Mouse (Mus musculus): ENCODE data around the gene Cgn. TPM values are rescaled to one million over a fixed set of nuclear protein-coding genes. Genes with fewer than 3 reads are reported as not detected.
"Not testable (repeated sequence)": the region's sequence is repeated elsewhere in the genome, so short reads cannot be mapped to it uniquely, and the experiment has no call there.

Gene Cgn
- polyA plus RNA-seq, 1 experiment from 2014 or later, result 2.0 TPM

DNA sequence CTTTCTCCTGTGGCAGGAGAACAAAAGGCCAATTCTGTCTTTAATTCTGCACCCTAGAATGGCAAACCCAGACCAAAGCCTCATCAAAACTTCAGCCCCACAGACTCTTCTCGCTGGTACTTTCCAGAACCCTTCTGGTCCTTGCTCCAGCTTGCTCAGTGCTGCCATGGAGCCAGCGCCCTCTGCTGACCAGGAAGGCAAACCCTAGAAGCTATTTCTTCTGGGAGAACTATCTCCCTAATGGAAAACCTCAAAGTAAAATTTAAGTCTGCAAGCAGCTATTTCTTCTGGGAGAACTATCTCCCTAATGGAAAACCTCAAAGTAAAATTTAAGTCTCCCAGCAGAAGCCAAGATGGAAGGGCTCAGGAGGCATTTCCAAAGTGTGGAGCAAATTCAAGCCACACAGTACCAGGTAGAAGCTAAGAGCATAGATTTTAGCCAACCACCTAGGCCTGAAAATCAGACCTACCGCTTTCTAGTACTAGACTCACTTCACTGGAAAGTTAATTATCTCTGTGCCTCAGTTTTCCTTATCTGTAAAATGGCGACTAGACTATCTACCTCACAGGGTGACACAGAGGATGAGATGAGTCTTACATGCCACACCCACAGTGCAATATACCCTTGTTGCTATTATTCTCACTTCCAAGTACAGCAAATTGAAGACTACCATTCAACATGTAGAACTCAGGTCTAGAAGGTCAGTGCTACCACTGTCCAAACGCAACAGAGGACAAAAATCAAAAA lies 21.6 kb downstream of the Cgn start:
- not testable (repeated sequence) for H3K9ac ChIP-seq (ENCODE audit: low read depth, low read length); H3K9me3 ChIP-seq (replicated peaks; ENCODE audit: control insufficient read depth, low read length); H3K27ac ChIP-seq (ENCODE audit: low read depth, low read length); H3K4me2 ChIP-seq; H3K27me3 ChIP-seq (ENCODE audit: control insufficient read depth, insufficient read depth, low read length); H3K36me3 ChIP-seq (ENCODE audit: control insufficient read depth, insufficient read depth, low read length); ATAC-seq (replicated peaks; ENCODE audit: insufficient number of reproducible peaks, low FRiP score, low TSS enrichment); H3K4me1 ChIP-seq (ENCODE audit: control insufficient read depth, insufficient read depth, low read length); H3K4me3 ChIP-seq (ENCODE audit: low read depth, low read length)
- WGBS (ENCODE audit: insufficient replicate concordance), result 75% methylated on average over 3 of the region's 5 CpGs

DNA sequence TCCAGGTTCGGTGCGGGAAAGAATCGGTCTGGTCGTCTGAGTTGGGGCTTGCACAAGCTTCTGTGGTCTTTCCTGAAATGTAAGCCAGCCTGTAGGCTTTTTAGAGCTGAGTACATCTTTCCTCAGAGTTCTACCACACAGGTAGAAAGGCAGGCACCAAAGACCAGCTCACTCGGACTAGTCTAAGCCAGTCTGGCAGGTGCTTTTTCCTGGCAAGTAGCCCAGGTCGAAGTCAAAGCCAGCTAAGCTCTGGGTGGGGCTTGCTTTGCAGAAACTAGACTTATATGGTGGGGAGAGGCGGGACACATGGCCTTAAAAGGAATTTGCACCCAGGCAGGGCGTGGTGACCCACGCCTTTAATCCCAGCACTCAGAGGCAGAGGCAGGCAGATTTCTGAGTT lies 27.9 kb downstream of the Cgn start:
- not testable (repeated sequence) for H3K36me3 ChIP-seq (ENCODE audit: control insufficient read depth, insufficient read depth, low read length); H3K9me3 ChIP-seq (replicated peaks; ENCODE audit: control insufficient read depth, low read length); H3K27me3 ChIP-seq (ENCODE audit: control insufficient read depth, insufficient read depth, low read length); H3K27ac ChIP-seq (ENCODE audit: low read depth, low read length); H3K4me1 ChIP-seq (ENCODE audit: control insufficient read depth, insufficient read depth, low read length); H3K9ac ChIP-seq (ENCODE audit: low read depth, low read length); H3K4me2 ChIP-seq; H3K4me3 ChIP-seq (ENCODE audit: low read depth, low read length)
- ATAC-seq (replicated peaks; ENCODE audit: insufficient number of reproducible peaks, low FRiP score, low TSS enrichment), result peak; percentile 29; the same call in 1 of the 2 replicates
- 47% methylated on average over 3 of the region's 9 CpGs for WGBS (ENCODE audit: insufficient replicate concordance)

DNA sequence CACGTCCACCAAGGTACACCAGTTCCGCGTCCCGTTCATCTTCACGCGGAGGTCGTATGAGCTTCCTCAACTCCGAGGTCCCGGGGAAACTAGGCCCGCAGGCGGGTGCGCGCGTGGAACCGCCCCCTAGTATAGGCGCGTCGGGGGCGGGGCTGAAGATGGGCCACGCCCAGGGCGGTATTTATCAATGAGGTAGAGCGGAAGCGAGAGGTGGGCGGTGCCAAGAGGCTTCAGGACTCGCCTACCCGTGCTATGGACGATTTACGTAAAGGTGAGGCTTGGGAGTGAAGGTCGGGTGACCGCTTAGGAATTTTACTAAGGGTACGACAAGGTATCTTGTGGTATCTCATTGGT lies 28.3 kb downstream of the Cgn start:
- not testable (repeated sequence) for H3K4me1 ChIP-seq (ENCODE audit: control insufficient read depth, insufficient read depth, low read length); H3K27ac ChIP-seq (ENCODE audit: low read depth, low read length); H3K36me3 ChIP-seq (ENCODE audit: control insufficient read depth, insufficient read depth, low read length); H3K27me3 ChIP-seq (ENCODE audit: control insufficient read depth, insufficient read depth, low read length); H3K9me3 ChIP-seq (replicated peaks; ENCODE audit: control insufficient read depth, low read length); H3K9ac ChIP-seq (ENCODE audit: low read depth, low read length)
- 0% methylated on average over 17 of the region's 31 CpGs for WGBS (ENCODE audit: insufficient replicate concordance)
- Histone ChIP-seq H3K4me3 (ENCODE audit: low read depth, low read length) (peak overlapping the region; percentile 26; the same call in 1 of the 2 replicates), H3K4me2 (peak overlapping the region; percentile 45)
- peak; percentile 90 for ATAC-seq (replicated peaks; ENCODE audit: insufficient number of reproducible peaks, low FRiP score, low TSS enrichment)

DNA sequence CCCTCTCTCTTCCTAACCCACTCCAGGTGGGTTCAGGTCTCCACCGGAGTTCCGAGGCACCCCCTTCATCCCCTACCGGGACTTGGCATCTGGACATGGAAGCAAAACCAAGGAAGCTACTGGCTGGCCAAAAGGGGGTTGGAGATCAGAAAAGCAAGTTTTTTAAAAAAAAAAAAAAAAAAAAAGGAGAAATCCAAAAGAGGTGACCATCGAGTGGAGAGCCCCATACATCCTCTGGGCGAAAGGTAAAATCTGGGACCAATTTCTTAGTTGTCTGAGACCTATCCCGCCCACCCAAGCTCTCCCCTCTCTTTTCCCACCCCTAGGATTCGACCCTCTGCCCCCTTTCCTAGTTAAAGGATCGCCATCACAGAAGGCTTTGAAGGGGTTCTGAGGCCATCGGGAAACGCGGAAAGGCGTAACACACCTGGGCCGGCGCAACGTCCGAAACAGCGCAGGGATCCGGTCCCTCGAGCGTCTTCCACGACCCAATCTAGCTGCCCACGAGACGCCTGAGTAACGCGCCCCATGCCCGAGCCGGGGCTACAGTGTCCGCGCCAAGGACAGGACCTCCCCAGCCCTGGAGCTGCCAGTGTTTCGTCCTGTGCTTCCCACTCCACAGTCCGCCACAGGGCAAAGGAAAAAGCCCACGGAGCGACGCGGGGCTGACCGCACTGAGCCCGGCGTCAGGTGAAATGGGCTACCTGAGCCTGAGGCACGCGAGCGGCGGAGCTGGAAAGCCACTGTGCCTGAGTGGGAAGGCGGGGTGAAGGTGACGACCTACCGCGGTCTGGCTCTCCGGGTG lies 28.8 kb downstream of the Cgn start:
- Histone ChIP-seq H3K4me2 (peak overlapping the region; percentile 70), H3K4me3 (ENCODE audit: low read depth, low read length) (peak overlapping the region; percentile 42)
- not testable (repeated sequence) for H3K9me3 ChIP-seq (replicated peaks; ENCODE audit: control insufficient read depth, low read length); H3K27me3 ChIP-seq (ENCODE audit: control insufficient read depth, insufficient read depth, low read length); H3K9ac ChIP-seq (ENCODE audit: low read depth, low read length); H3K4me1 ChIP-seq (ENCODE audit: control insufficient read depth, insufficient read depth, low read length); H3K36me3 ChIP-seq (ENCODE audit: control insufficient read depth, insufficient read depth, low read length); H3K27ac ChIP-seq (ENCODE audit: low read depth, low read length)
- 4% methylated on average over 23 of the region's 47 CpGs for WGBS (ENCODE audit: insufficient replicate concordance)
- ATAC-seq (replicated peaks; ENCODE audit: insufficient number of reproducible peaks, low FRiP score, low TSS enrichment), result peak; percentile 61

DNA sequence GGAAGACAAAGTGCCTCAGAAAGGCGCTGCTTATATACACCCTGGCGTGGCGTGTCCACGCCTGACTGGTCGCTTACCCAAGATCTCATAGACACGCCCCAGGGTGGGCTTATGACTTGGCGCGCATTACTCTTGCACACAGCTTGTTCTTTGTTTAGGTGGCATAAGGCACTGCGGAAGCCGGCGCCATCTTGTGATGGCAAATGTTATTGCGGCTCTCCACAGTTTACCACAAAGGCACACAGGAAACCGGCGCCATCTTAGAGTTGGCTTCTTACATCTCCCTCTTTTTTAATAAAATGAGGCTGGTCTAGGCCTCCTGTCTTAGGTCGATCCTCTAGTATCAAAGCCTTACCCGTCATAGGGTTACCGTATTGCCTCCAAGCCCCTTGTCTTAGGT lies 40.6 kb downstream of the Cgn start:
- Histone ChIP-seq H3K9me3 (replicated peaks; ENCODE audit: control insufficient read depth, low read length) (no peaks in the 10 kb centered on the region), H3K4me3 (ENCODE audit: low read depth, low read length) (no peak overlapping the region), H3K9ac (ENCODE audit: low read depth, low read length) (no peak overlapping the region), H3K36me3 (ENCODE audit: control insufficient read depth, insufficient read depth, low read length) (no peaks in the 10 kb centered on the region), H3K27me3 (ENCODE audit: control insufficient read depth, insufficient read depth, low read length) (no peaks in the 10 kb centered on the region), H3K27ac (ENCODE audit: low read depth, low read length) (no peak overlapping the region), H3K4me2 (no peak overlapping the region), H3K4me1 (ENCODE audit: control insufficient read depth, insufficient read depth, low read length) (no peaks in the 10 kb centered on the region)
- no peak for ATAC-seq (replicated peaks; ENCODE audit: insufficient number of reproducible peaks, low FRiP score, low TSS enrichment)
- 91% methylated on average over 17 of the region's 17 CpGs for WGBS (ENCODE audit: insufficient replicate concordance)

DNA sequence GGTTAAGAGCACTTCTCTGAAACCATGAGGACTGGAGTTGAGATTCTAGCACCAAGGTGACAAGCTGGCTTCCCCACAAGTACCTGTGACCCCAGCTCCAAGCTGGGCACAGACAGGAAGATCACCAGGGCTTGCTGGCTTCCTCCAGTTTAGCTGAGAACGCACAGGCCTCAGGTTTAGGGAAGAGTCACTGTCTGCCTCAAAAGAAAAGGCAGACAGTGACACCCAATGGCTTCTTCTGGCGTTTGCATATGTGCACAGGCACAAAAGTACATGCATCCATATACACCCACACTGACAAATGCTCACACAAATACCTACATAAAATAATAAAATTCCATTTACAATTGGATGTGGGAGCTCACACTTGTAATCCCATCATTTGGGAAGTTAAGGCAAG lies 62.7 kb downstream of the Cgn start:
- not testable (repeated sequence) for H3K36me3 ChIP-seq (ENCODE audit: control insufficient read depth, insufficient read depth, low read length); H3K4me2 ChIP-seq; H3K27me3 ChIP-seq (ENCODE audit: control insufficient read depth, insufficient read depth, low read length); H3K9me3 ChIP-seq (replicated peaks; ENCODE audit: control insufficient read depth, low read length); H3K27ac ChIP-seq (ENCODE audit: low read depth, low read length); ATAC-seq (replicated peaks; ENCODE audit: insufficient number of reproducible peaks, low FRiP score, low TSS enrichment); H3K4me3 ChIP-seq (ENCODE audit: low read depth, low read length); H3K9ac ChIP-seq (ENCODE audit: low read depth, low read length); H3K4me1 ChIP-seq (ENCODE audit: control insufficient read depth, insufficient read depth, low read length)
- 24% methylated on average over 2 of the region's 2 CpGs for WGBS (ENCODE audit: insufficient replicate concordance)

DNA sequence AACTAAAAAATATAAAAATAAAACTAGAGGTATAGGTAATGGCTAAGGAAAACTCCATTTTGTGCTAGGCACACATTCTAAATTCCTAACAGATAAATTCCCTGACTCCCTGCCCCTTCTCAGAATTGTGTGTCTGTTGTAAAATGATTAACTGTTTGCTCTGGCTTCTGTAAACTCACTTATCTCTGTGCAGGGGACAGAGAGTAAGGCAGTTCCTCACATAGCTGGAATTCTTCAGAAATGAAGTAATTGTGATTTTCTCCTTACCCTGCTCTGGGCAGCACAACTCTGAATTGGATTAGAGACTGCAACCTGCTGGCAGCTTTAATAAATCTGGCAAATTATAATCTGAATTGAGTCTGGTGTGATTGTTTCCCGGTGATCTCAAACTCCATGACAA lies 68.0 kb downstream of the Cgn start:
- H3K9me3 ChIP-seq (replicated peaks; ENCODE audit: control insufficient read depth, low read length); H3K27me3 ChIP-seq (ENCODE audit: control insufficient read depth, insufficient read depth, low read length); H3K27ac ChIP-seq (ENCODE audit: low read depth, low read length); H3K4me2 ChIP-seq; H3K4me1 ChIP-seq (ENCODE audit: control insufficient read depth, insufficient read depth, low read length); H3K4me3 ChIP-seq (ENCODE audit: low read depth, low read length); H3K36me3 ChIP-seq (ENCODE audit: control insufficient read depth, insufficient read depth, low read length); H3K9ac ChIP-seq (ENCODE audit: low read depth, low read length): not testable (repeated sequence)
- WGBS (ENCODE audit: insufficient replicate concordance), result 32% methylated on average over 1 of the region's 1 CpGs
- 0 out of 2 replicates have a peak, but pooled peaks have one; percentile 49 for ATAC-seq (replicated peaks; ENCODE audit: insufficient number of reproducible peaks, low FRiP score, low TSS enrichment)

DNA sequence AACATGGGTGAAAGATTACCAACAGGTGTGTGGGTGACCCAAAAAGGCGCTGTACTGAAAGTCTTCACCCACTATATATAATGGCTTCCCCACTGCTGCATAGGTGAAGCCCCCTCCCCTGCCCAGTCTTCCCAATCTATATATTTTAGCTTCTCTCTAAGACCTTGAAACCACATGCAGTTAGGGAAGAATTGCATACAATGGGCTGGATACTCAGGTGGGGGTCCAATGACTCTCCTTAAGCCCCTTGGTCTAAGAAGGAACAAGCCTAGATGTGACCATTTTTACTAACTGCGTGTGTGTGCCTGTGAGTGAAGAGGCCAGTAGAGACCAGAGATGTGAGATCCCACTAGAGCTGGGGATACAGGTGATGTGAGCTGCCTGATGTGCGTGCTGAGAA lies 72.9 kb downstream of the Cgn start:
- not testable (repeated sequence) for H3K4me1 ChIP-seq (ENCODE audit: control insufficient read depth, insufficient read depth, low read length); H3K27ac ChIP-seq (ENCODE audit: low read depth, low read length); H3K4me3 ChIP-seq (ENCODE audit: low read depth, low read length); H3K36me3 ChIP-seq (ENCODE audit: control insufficient read depth, insufficient read depth, low read length); H3K27me3 ChIP-seq (ENCODE audit: control insufficient read depth, insufficient read depth, low read length); H3K9ac ChIP-seq (ENCODE audit: low read depth, low read length); H3K9me3 ChIP-seq (replicated peaks; ENCODE audit: control insufficient read depth, low read length); ATAC-seq (replicated peaks; ENCODE audit: insufficient number of reproducible peaks, low FRiP score, low TSS enrichment); H3K4me2 ChIP-seq
- 89% methylated on average over 3 of the region's 3 CpGs for WGBS (ENCODE audit: insufficient replicate concordance)

DNA sequence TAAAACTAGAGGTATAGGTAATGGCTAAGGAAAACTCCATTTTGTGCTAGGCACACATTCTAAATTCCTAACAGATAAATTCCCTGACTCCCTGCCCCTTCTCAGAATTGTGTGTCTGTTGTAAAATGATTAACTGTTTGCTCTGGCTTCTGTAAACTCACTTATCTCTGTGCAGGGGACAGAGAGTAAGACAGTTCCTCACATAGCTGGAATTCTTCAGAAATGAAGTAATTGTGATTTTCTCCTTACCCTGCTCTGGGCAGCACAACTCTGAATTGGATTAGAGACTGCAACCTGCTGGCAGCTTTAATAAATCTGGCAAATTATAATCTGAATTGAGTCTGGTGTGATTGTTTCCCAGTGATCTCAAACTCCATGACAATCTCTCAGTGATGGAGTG lies 75.7 kb downstream of the Cgn start:
- not testable (repeated sequence) for H3K27ac ChIP-seq (ENCODE audit: low read depth, low read length); H3K9me3 ChIP-seq (replicated peaks; ENCODE audit: control insufficient read depth, low read length); H3K27me3 ChIP-seq (ENCODE audit: control insufficient read depth, insufficient read depth, low read length); H3K36me3 ChIP-seq (ENCODE audit: control insufficient read depth, insufficient read depth, low read length); H3K4me1 ChIP-seq (ENCODE audit: control insufficient read depth, insufficient read depth, low read length); H3K4me3 ChIP-seq (ENCODE audit: low read depth, low read length); H3K4me2 ChIP-seq; H3K9ac ChIP-seq (ENCODE audit: low read depth, low read length); ATAC-seq (replicated peaks; ENCODE audit: insufficient number of reproducible peaks, low FRiP score, low TSS enrichment)

Data from heart, embryonic 11.5 days (tissue).